Mouse (Mus musculus) heart, adult 11 months (tissue): Measurements from ENCODE around the gene Rgs5.

Experiments
- DNase-seq: peaks from one replicate; pipeline ENCODE4 v3.0.0; 2022

Rgs5 gene

GRCm38 (mm10) chr1:169730599-169731100, 75.3 kb downstream of the Rgs5 start:
- no peak for DNase-seq

DNA sequence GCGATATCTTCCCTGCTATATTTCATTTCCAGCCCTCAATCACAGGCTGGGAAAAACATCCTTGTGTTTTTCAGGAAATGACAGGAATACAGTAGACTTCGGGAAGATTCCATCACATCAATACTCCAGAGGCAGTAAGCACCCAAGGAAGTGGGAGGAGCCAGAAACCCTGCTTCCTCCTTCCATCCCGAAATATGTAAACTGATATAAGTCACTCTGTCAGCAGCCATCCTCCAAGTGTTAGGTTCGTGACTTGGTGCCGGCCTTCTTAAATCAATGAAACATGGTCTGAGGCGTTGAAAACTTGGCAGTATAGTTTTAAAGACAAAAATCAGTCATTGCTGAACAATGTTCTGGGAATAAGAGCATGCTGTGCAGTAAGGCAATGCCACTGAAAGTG, 80.8 kb downstream of the Rgs5 start:
- peak; percentile 90 for DNase-seq

DNA sequence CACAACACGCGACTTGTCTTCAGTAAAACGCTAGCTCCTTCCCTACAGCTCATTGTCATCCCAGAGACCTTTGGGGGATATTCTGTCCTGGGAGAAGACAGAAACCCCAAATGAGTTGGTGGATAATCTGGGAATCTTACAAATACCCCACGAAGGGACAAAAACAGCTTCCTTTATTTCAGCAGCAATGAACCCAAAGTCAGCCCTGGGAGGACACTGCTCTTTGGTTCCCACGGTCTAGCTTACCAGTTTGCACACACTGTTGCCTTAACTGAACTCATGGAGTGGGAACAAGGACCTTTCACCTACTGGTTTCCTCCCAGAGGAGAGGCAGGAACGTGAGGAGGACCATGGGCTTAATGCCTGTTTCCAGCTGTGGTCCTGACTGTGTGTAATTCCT, 81.9 kb downstream of the Rgs5 start:
- DNase-seq, result peak; percentile 97

- no peak for DNase-seq
These were observed 85.8 kb downstream of the Rgs5 start for GRCm38 (mm10) chr1:169741147-169741546.
